Mouse (Mus musculus) kidney, adult 2 months (tissue): ENCODE measurements around the gene Gtf2h3.

Experiments used
- CTCF ChIP-seq: fragments of 200-500 bp; conservative IDR thresholded peaks from 2 replicates; pipeline ENCODE4 v1.5.1; 2011; ENCODE audit warnings: low read depth, mild to moderate bottlenecking, control low read depth, low read length, moderate library complexity, mixed read lengths; ENCODE audit not compliant: insufficient read depth, insufficient read length
- POLR2A ChIP-seq: fragments of 200-500 bp; IDR thresholded peaks from one replicate; pipeline ENCODE4 v1.6.1; 2011; ENCODE audit warnings: low read depth, low read length, control low read depth

GRCm38 (mm10) chr5:124629641-124630040, 50.7 kb downstream of the Gtf2h3 start:
- TF ChIP-seq POLR2A (no peak), CTCF (no peak)
